ENCODE assay signal across 27 mouse cellular contexts in genomic region chr1:51467181-51467580, GRCm38 (mm10).
"Had no signal": no experiment of that assay in that cellular context is flagged by ENCODE, and none has a peak within 500 bp of the region (broad histone marks: within the 10 kb centered on the region; RNA-seq: fewer than 3 reads in every experiment).

No protein-coding gene starts in this region.

- H3K27ac ChIP-seq: heart, embryonic 10.5 days; heart, embryonic 13.5 days; heart, embryonic 15.5 days; hindbrain, embryonic 10.5 days; hindbrain, embryonic 12.5 days; hindbrain, embryonic 13.5 days; hindbrain, embryonic 14.5 days; hindbrain, embryonic 15.5 days; hindbrain, postnatal 0 days; intestine, embryonic 15.5 days; kidney, postnatal 0 days; layer of hippocampus, adult 2 months had no signal

- H3K9me3 ChIP-seq: heart, embryonic 10.5 days; heart, embryonic 12.5 days; heart, embryonic 13.5 days; heart, embryonic 15.5 days; hindbrain, embryonic 10.5 days; hindbrain, embryonic 12.5 days; hindbrain, embryonic 13.5 days; hindbrain, embryonic 15.5 days; intestine, embryonic 15.5 days; kidney, embryonic 15.5 days had no signal

- H3K27me3 ChIP-seq: heart, embryonic 12.5 days; heart, embryonic 13.5 days; heart, embryonic 15.5 days; hindbrain, embryonic 12.5 days; hindbrain, embryonic 13.5 days; hindbrain, embryonic 15.5 days; intestine, embryonic 15.5 days; kidney, embryonic 15.5 days had no signal

- H3K4me2 ChIP-seq: heart, embryonic 11.5 days; heart, embryonic 12.5 days; heart, embryonic 13.5 days; heart, embryonic 15.5 days; hindbrain, embryonic 12.5 days; hindbrain, embryonic 13.5 days; hindbrain, embryonic 14.5 days; hindbrain, embryonic 15.5 days; intestine, embryonic 15.5 days; kidney, embryonic 15.5 days had no signal

- DNase-seq: heart, postnatal 36 days; heart, postnatal 4 days; kidney, adult 11 months; kidney, adult 18-20 months; kidney, adult 8-10 months; kidney, postnatal 10 days; kidney, postnatal 4 days; layer of hippocampus, adult 9-11 months; layer of hippocampus, postnatal 36 days had no signal

- H3K4me3 ChIP-seq: heart, embryonic 10.5 days; heart, embryonic 12.5 days; heart, embryonic 13.5 days; heart, embryonic 15.5 days; hindbrain, embryonic 10.5 days; hindbrain, embryonic 12.5 days; hindbrain, embryonic 13.5 days; hindbrain, embryonic 15.5 days; intestine, embryonic 15.5 days; kidney, embryonic 15.5 days; layer of hippocampus, adult 2 months had no signal

- H3K36me3 ChIP-seq: hindbrain, embryonic 15.5 days; intestine, embryonic 15.5 days had no signal

- H3K4me1 ChIP-seq: heart, embryonic 10.5 days; heart, embryonic 12.5 days; heart, embryonic 13.5 days; heart, embryonic 15.5 days; hindbrain, embryonic 10.5 days; hindbrain, embryonic 12.5 days; hindbrain, embryonic 13.5 days; hindbrain, embryonic 15.5 days; intestine, embryonic 15.5 days had no signal

- ATAC-seq: hindbrain, embryonic 16.5 days; hindbrain, postnatal 0 days; intestine, embryonic 16.5 days; intestine, postnatal 0 days had no signal

- H3K9ac ChIP-seq: heart, embryonic 12.5 days; heart, embryonic 13.5 days; heart, embryonic 15.5 days; hindbrain, embryonic 12.5 days; hindbrain, embryonic 13.5 days; hindbrain, embryonic 14.5 days; hindbrain, embryonic 15.5 days; intestine, embryonic 15.5 days; kidney, embryonic 15.5 days had no signal
